Mouse (Mus musculus) heart, adult 18-20 months (tissue): Measurements from ENCODE around the gene Slc22a5. TPM values are rescaled to one million over a fixed set of nuclear protein-coding genes. Genes with fewer than 3 reads are reported as not detected.
A peak's percentile ranks its signal among the peaks of the same experiment; 100 is the strongest.

Experiments
- DNase-seq, 2 experiments: peaks; one replicate each; pipeline ENCODE4 v3.0.0; 2021 to 2022; ENCODE audit warnings: mixed read lengths in 1 of 2
- total RNA-seq, 2 experiments: library from RNA; stranded (reverse); gene quantifications; 2 replicates each; pipeline ENCODE4 v1.2.3; 2021

Slc22a5 gene
- total RNA-seq, 2 experiments from 2014 or later = 18.8 to 22.7 TPM

DNA sequence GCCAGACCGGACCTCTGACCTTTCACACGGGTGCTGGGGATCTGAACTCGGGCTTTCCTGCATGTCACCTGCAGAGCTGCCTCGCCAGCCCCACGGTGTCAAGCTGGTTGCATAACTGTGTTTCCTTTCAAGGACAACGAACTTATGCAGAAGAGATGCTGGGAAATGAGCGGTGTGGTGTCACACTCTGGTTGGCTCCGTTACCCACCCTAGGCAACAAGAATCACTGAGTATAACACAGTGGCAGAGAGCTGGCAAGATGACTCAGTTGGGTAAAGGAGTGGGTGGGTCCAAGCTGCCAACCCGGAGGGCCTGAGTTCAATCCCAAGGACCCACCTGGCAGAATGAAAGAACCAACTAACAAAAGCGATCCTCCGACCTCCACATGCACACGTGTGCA, 49.9 kb downstream of the Slc22a5 start:
- no peak for DNase-seq

DNA sequence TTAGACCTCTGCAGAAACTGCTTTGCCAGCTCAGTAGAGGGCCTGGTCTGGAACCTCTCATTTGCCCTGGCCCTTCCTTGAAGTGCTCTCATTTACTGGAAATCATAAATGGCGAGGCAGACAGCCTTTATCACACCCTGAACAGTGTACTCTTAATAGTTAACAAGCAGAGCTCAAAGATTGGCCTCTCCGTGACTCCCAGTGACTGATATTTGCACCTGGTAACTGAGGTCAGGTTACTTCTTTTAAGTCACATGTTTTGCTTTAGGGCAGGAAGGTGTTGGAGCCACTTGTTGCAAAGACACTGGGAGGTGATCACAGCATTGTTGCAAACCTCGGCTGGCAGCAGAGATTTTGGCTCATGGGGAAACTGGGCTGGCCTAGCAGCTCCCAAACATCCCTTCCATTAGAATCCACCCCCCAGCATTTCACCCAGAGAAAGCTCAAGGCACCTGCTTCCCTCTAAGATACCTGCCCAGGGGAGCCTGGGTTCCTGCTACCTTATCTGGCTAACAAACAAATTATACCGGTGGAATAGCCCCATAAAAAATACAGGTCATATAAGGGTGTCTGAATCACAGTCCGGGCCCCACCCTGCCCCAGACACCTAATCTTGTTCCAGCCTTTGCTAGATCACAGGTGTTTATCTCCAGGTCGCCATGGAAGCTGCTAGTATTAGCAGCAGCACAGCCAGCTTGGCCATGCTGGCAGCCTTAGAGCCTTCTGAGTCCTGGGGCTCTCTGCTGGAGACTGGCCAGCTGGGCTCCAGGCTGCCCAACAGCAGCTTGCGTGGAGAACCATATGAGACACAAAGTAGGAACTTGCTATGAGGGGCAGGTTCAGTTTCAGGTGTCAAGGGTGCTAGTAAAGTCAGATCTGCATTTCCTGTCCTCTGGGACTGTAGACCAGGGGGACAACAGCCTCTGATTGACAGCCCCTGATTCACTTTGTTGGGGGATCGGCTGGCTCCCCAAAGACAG, 51.5 kb downstream of the Slc22a5 start:
- DNase-seq = no peak

DNA sequence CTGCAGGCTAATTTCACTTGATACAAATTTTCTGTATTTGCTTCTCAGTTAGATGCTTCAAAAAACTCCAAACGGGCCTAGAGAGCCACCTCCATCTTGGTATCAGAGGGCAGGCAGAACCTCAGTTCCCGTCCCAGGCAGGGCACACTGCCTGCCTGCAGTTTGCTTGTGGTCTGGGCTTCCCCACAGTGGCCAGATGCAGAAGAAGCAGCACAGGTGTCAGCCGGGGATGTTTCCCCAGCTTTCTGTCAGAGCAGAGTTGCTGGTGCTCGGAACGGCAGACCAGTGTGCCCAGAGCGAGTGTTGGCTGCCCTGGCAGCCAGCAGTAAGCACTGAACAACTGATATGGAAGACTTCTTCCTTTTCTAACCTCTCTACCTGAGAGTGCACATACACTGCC, 52.3 kb downstream of the Slc22a5 start:
- DNase-seq = no peak

DNA sequence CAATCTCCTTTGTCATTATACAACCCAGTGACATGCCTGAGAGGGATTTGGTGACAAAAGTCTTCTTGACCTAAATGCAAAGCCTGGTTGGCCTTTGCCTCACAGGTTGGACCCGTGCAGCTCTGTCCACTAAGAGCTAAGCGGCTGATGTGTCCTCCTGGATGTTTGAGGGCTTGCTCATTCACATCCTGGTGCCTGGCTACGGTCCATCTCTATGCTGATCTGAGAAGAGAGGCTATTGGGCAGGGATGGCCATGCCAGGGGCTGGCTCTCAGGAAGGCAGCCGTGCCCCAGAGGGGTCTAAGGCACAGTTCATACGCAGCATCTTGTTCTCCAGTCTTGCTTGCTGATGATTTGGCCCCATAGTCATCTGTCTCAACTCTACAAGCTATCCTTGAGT, 53.7 kb downstream of the Slc22a5 start:
- no peak for DNase-seq

- DNase-seq = no peak
Observed at GRCm38 (mm10) chr11:53835379-53836010, 56.0 kb downstream of the Slc22a5 start.

- no peak for DNase-seq
Observed at GRCm38 (mm10) chr11:53825409-53825808, 66.1 kb downstream of the Slc22a5 start.

- no peak for DNase-seq
Observed at GRCm38 (mm10) chr11:53821945-53822338, 69.5 kb downstream of the Slc22a5 start.

- peak in 1 of 2 experiments; percentile 67 for DNase-seq
Observed at GRCm38 (mm10) chr11:53821230-53821944, 70.1 kb downstream of the Slc22a5 start.

DNA sequence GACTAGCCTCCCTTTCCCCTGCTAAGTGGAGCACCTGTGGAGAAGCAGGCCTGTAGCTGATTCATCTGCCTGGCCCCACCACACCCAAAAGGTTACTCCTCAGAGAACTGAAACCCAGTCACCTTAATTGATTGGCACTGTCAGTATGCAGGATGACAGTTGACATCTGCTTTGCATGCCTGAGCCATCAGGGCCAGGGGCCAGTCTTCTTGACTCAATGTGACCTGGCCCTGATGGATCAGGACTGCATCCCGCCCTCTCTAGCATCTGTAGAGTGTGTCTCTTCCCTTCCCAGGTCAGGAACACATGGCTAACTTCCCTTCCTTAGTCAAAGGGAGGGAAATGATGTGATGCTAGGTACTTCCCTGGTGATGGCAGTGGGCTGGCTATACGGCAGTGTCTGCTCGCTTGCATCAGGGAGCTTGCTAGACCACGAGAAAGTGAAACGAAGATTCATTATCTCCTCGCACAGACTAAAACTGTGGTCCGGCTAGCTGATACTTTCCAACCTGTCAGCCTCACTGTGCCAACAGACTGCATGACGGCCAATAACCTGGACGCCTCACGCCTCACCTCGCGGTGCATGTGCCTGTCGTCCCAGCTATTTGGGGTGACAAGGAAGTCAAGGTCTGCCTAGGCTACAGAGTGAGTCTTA, 70.8 kb downstream of the Slc22a5 start:
- no peak for DNase-seq

DNA sequence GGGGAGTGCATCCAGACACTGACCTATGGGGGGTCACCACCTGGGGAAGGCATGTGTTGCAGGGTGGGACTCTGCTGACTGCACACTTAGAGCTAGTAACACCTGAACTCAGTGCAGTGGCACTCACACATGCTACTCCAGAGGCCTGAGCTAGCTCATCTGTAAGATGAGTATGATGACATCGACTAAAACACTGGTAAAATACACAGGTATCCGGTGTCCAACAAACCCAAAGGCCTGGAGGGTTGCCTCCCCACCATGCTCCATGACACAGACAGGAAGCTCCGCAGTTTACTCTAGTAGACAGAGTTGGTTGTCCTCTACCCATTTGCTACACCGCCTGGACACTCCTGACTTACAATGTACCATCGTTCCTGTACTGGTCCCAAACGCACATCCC, 71.9 kb downstream of the Slc22a5 start:
- no peak for DNase-seq

GRCm38 (mm10) chr11:53818794-53819193, 72.7 kb downstream of the Slc22a5 start:
- peak; percentile 63 to 69 for DNase-seq

DNA sequence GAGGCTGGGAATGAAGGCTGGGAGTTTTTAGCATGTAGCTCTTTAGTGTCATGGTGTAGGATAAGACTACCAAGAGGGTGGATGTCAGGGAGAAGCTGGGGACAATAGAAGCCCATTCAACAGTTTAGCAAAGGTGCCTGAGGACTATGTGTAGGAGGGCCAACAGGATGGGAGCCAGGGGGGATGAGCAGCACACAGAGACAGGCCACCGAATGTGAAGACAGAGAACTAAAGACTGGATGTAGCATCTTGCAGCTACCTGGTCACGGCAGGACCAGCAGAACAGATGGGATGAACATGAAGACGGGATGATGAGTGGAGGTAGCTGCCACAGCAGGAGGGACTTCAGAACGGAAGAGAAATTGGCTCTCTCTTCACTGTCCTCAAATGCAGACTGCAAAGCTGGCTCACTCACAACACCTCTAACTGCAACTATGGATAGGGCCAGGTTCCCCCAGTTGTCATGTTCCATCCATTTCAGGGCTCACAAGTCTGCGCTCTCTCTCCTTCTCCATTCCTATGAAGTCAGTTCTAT, 74.6 kb downstream of the Slc22a5 start:
- DNase-seq = no peak

DNA sequence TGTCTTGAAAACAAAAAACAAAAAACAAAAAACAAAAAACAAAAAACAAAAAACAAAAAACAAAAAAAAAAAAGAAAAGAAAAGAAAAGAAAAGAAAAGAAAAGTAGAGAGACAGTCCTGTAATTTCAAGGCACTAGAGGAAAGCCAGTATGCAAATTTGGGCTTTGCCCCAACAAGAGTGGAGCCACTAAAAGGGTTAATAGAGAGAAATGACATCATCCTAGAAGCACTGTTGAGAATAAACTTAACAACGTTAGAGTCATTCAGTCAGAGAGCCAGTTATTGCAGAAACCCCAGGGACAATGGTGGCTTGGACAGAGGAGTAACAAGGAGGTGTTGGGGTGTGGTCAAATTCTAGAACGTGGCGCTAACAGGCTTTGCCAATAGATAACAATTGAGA, 76.7 kb downstream of the Slc22a5 start:
- peak in 1 of 2 experiments; percentile 46 for DNase-seq

Other genes starting within 250 kb of the Slc22a5 start
- 1 to 10 TPM; 8.0 to 8.6 TPM for gene Rad50, start 184.3 kb downstream of the Slc22a5 start, total RNA-seq
- gene Il5, start 170.9 kb downstream of the Slc22a5 start, total RNA-seq = not detected
- 10 to 100 TPM; 18.7 to 23.9 TPM for gene Irf1, start 121.6 kb downstream of the Slc22a5 start, total RNA-seq
- gene Gm17334, start 118.5 kb downstream of the Slc22a5 start, total RNA-seq = under 1 TPM in 1 of 2 experiments, not detected in 1; 0.30 TPM
- 1 to 10 TPM; 2.5 to 2.6 TPM for gene Gm12216, start 32.4 kb downstream of the Slc22a5 start, total RNA-seq
- gene Slc22a21, start 88.7 kb upstream of the Slc22a5 start, total RNA-seq = 1 to 10 TPM; 1.0 to 1.7 TPM
- 1 to 10 TPM; 4.6 to 5.8 TPM for gene Slc22a4, start 136.4 kb upstream of the Slc22a5 start, total RNA-seq
- gene Pdlim4, start 177.4 kb upstream of the Slc22a5 start, total RNA-seq = 10 to 100 TPM; 30.2 to 31.9 TPM
- gene P4ha2, start 208.4 kb upstream of the Slc22a5 start, total RNA-seq = 10 to 100 TPM; 55.4 to 77.7 TPM